12 mouse cellular contexts compared by ENCODE assay signal in the genomic region with DNA sequence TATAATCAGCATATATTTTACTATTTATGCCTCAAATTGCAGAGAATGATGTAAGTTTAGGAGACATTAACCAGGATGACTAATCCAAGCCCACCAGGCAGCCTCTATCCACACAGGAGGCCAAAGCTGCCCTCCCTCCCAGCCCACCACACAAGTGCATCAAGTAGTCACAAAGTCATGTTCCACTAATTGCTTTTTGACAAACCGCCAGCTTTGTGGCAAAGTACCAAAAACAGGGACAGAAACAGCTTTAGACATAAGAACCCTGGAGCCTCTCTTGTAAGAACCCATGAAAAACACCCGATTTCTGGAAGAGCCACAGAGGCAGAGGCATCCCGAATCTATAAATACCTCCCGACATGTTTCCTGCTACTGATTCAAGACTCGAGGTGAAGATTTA. TPM values are rescaled to one million over a fixed set of nuclear protein-coding genes. Genes with fewer than 3 reads are reported as not detected.
DNase-seq lines count a peak whose midpoint lies in the region; ATAC-seq and TF ChIP-seq lines count a peak whose summit lies in the region.
"Had no signal": no experiment of that assay in that cellular context is flagged by ENCODE, and none has a peak within 500 bp of the region (broad histone marks: within the 10 kb centered on the region; RNA-seq: fewer than 3 reads in every experiment).

No protein-coding gene starts in this region.

- H3K27ac ChIP-seq in forebrain, embryonic 13.5 days, result 0 out of 2 replicates have a peak overlapping the region, but pooled peaks have one; percentile 16
- H3K27ac ChIP-seq in forebrain, embryonic 16.5 days (ENCODE audit: low read length), result no peak overlapping the region
- H3K27ac ChIP-seq in limb, embryonic 14.5 days (replicated peaks; ENCODE audit: low read depth, low read length), result no peak overlapping the region
- no peak overlapping the region for H3K27ac ChIP-seq in limb, embryonic 10.5 days

- no peaks in the 10 kb centered on the region for H3K9me3 ChIP-seq in forebrain, embryonic 13.5 days (replicated peaks)
- peaks cover 2% of the 10 kb centered on the region; the same call in 1 of the 2 replicates for H3K9me3 ChIP-seq in forebrain, embryonic 16.5 days (ENCODE audit: control insufficient read depth, low read length)
- no peaks in the 10 kb centered on the region for H3K9me3 ChIP-seq in limb, embryonic 14.5 days (ENCODE audit: control insufficient read depth, low read length)
- no peaks in the 10 kb centered on the region for H3K9me3 ChIP-seq in limb, embryonic 10.5 days (replicated peaks)

- no peak for ATAC-seq in forebrain, embryonic 13.5 days
- no peak for ATAC-seq in forebrain, embryonic 16.5 days
- no peak for ATAC-seq in limb, embryonic 14.5 days (ENCODE audit: low FRiP score, low read depth)

- H3K36me3 ChIP-seq in forebrain, embryonic 13.5 days (ENCODE audit: poor library complexity, severe bottlenecking), result no peaks in the 10 kb centered on the region
- no peaks in the 10 kb centered on the region for H3K36me3 ChIP-seq in forebrain, embryonic 16.5 days (ENCODE audit: control insufficient read depth, insufficient read depth)
- H3K36me3 ChIP-seq in limb, embryonic 14.5 days (ENCODE audit: control insufficient read depth, insufficient read depth, low read length), result no peaks in the 10 kb centered on the region
- H3K36me3 ChIP-seq in limb, embryonic 10.5 days, result no peaks in the 10 kb centered on the region

- no peak overlapping the region for H3K4me3 ChIP-seq in forebrain, embryonic 13.5 days
- no peak overlapping the region for H3K4me3 ChIP-seq in forebrain, embryonic 16.5 days (replicated peaks; ENCODE audit: low read length)
- H3K4me3 ChIP-seq in limb, embryonic 14.5 days (replicated peaks; ENCODE audit: low read length), result no peak overlapping the region
- no peak overlapping the region for H3K4me3 ChIP-seq in limb, embryonic 10.5 days
- H3K4me3 ChIP-seq: megakaryocyte, embryonic 14.5 days had no signal

- 77% methylated on average over 5 of the region's 5 CpGs for WGBS in forebrain, embryonic 13.5 days
- WGBS in forebrain, embryonic 16.5 days, result 69% methylated on average over 5 of the region's 5 CpGs
- WGBS in limb, embryonic 14.5 days, result 53% methylated on average over 5 of the region's 5 CpGs
- 82% methylated on average over 5 of the region's 5 CpGs for WGBS in limb, embryonic 10.5 days

- DNase-seq in limb, embryonic 14.5 days (ENCODE audit: low spot score), result peak; percentile 9
- no peak for DNase-seq in limb, embryonic 10.5 days (ENCODE audit: low spot score)
- DNase-seq in NIH3T3 (ENCODE audit: low read depth), result peak; percentile 19
- peak; percentile 54 for DNase-seq in kidney, postnatal 14 days
- DNase-seq in embryo, embryonic 10 days (ENCODE audit: low spot score), result no peak
- no peak for DNase-seq in testis, postnatal 10 days (ENCODE audit: low spot score)
- DNase-seq: cerebellum, adult 9-11 months; gastrocnemius, postnatal 36 days; thymus, postnatal 36 days had no signal

- no peaks in the 10 kb centered on the region; the same call in 1 of the 2 replicates for H3K27me3 ChIP-seq in forebrain, embryonic 13.5 days
- H3K27me3 ChIP-seq in forebrain, embryonic 16.5 days (replicated peaks; ENCODE audit: control insufficient read depth, insufficient read depth, low read length), result no peaks in the 10 kb centered on the region
- H3K27me3 ChIP-seq in limb, embryonic 14.5 days (ENCODE audit: control insufficient read depth, insufficient read depth, low read length), result no peaks in the 10 kb centered on the region
- 0 out of 2 replicates have a peak, but pooled peaks cover 6% of the 10 kb centered on the region for H3K27me3 ChIP-seq in limb, embryonic 10.5 days (ENCODE audit: low read depth, poor library complexity, severe bottlenecking)

- no peak overlapping the region for H3K4me2 ChIP-seq in forebrain, embryonic 13.5 days
- no peak overlapping the region for H3K4me2 ChIP-seq in forebrain, embryonic 16.5 days (ENCODE audit: low read length)
- no peak overlapping the region for H3K4me2 ChIP-seq in limb, embryonic 14.5 days (replicated peaks; ENCODE audit: low read depth, low read length, severe bottlenecking)

- H3K4me1 ChIP-seq in forebrain, embryonic 13.5 days, result peaks cover 19% of the 10 kb centered on the region
- H3K4me1 ChIP-seq in forebrain, embryonic 16.5 days (replicated peaks; ENCODE audit: control insufficient read depth, insufficient read depth, low read length), result peaks cover 16% of the 10 kb centered on the region
- peaks cover 9% of the 10 kb centered on the region; the same call in 1 of the 2 replicates for H3K4me1 ChIP-seq in limb, embryonic 14.5 days (ENCODE audit: control insufficient read depth, insufficient read depth, low read length)
- H3K4me1 ChIP-seq in limb, embryonic 10.5 days, result peaks cover 9% of the 10 kb centered on the region

- no peak overlapping the region for H3K9ac ChIP-seq in forebrain, embryonic 13.5 days
- H3K9ac ChIP-seq in forebrain, embryonic 16.5 days (replicated peaks; ENCODE audit: low read depth, low read length), result no peak overlapping the region
- no peak overlapping the region for H3K9ac ChIP-seq in limb, embryonic 14.5 days (ENCODE audit: low read depth, low read length, severe bottlenecking)

- TF ChIP-seq POLR2A in limb, embryonic 14.5 days (IDR thresholded peaks at IDR 0.05; ENCODE audit: borderline replicate concordance, extremely low read depth, insufficient read depth, insufficient read length), result no peak

RNA-seq across cellular contexts. Expression of gene Sstr2, which starts 8.9 kb away (rescaled TPM):
- polyA plus RNA-seq in forebrain, embryonic 13.5 days (2015; fragmentation: Nextera tagmentation; extraction: Ambion mirVana), result 62.7 and 78.0 TPM in 2 replicates
- polyA plus RNA-seq in forebrain, embryonic 16.5 days (2015; fragmentation: Nextera tagmentation; extraction: Ambion mirVana), result 70.3 and 87.5 TPM in 2 replicates
- 1.1 and 1.6 TPM in 2 replicates for polyA plus RNA-seq in limb, embryonic 14.5 days (2012; rRNA removed)
- polyA plus RNA-seq in limb, embryonic 14.5 days (2014; fragmentation: Nextera tagmentation; extraction: Ambion mirVana), result 0.91 and 1.5 TPM in 2 replicates
- 0.55 and 0.68 TPM in 2 replicates for polyA plus RNA-seq in limb, embryonic 10.5 days (2016; fragmentation: Nextera tagmentation; extraction: Ambion mirVana)

RNA-seq across cellular contexts. Expression of gene Cog1, which starts 38.7 kb away (rescaled TPM):
- polyA plus RNA-seq in forebrain, embryonic 13.5 days (2015; fragmentation: Nextera tagmentation; extraction: Ambion mirVana), result 30.1 and 31.1 TPM in 2 replicates
- polyA plus RNA-seq in forebrain, embryonic 16.5 days (2015; fragmentation: Nextera tagmentation; extraction: Ambion mirVana), result 35.5 and 36.3 TPM in 2 replicates
- polyA plus RNA-seq in limb, embryonic 14.5 days (2012; rRNA removed), result 38.8 and 42.6 TPM in 2 replicates
- polyA plus RNA-seq in limb, embryonic 14.5 days (2014; fragmentation: Nextera tagmentation; extraction: Ambion mirVana), result 26.7 and 30.9 TPM in 2 replicates
- polyA plus RNA-seq in limb, embryonic 10.5 days (2016; fragmentation: Nextera tagmentation; extraction: Ambion mirVana), result 26.3 and 31.1 TPM in 2 replicates

RNA-seq across cellular contexts. Expression of gene Slc39a11, which starts 39.6 kb away (rescaled TPM):
- polyA plus RNA-seq in forebrain, embryonic 13.5 days (2015; fragmentation: Nextera tagmentation; extraction: Ambion mirVana), result 27.7 and 29.0 TPM in 2 replicates
- polyA plus RNA-seq in forebrain, embryonic 16.5 days (2015; fragmentation: Nextera tagmentation; extraction: Ambion mirVana), result 41.6 and 44.4 TPM in 2 replicates
- 17.2 and 21.3 TPM in 2 replicates for polyA plus RNA-seq in limb, embryonic 14.5 days (2012; rRNA removed)
- polyA plus RNA-seq in limb, embryonic 14.5 days (2014; fragmentation: Nextera tagmentation; extraction: Ambion mirVana), result 24.5 and 26.9 TPM in 2 replicates
- 14.2 and 15.7 TPM in 2 replicates for polyA plus RNA-seq in limb, embryonic 10.5 days (2016; fragmentation: Nextera tagmentation; extraction: Ambion mirVana)

Comparison
In these comparisons a context has a peak if more than half of its experiments do, and no peak if none do; other contexts are left out.
1. DNase-seq: peak in limb, embryonic 14.5 days (single experiment), NIH3T3 (single experiment) and kidney, postnatal 14 days (single experiment); none in limb, embryonic 10.5 days (single experiment), embryo, embryonic 10 days (single experiment) and testis, postnatal 10 days (single experiment).
2. RNA of gene Sstr2, which starts 8.9 kb away (polyA plus RNA-seq): 62.7 to 78.0 TPM in forebrain, embryonic 13.5 days and 70.3 to 87.5 TPM in forebrain, embryonic 16.5 days; 0.91 to 1.6 TPM in limb, embryonic 14.5 days and 0.55 to 0.68 TPM in limb, embryonic 10.5 days; every median in the first group is over 10 times any median in the second.